Mouse (Mus musculus) granulocyte monocyte progenitor cell, adult 5-6 weeks (primary cell): ENCODE measurements around the gene Ap1m2. TPM values are rescaled to one million over a fixed set of nuclear protein-coding genes. Genes with fewer than 3 reads are reported as not detected.
"Not testable (repeated sequence)": the region's sequence is repeated elsewhere in the genome, so short reads cannot be mapped to it uniquely, and the experiment has no call there.

ENCODE experiments used
- ATAC-seq: replicated peaks from 2 replicates; pipeline ENCODE4 v1.8.0; 2016; ENCODE audit warnings: mild to moderate bottlenecking, moderate TSS enrichment, inconsistent platforms; ENCODE audit not compliant: poor library complexity, severe bottlenecking
- total RNA-seq, 2 experiments: library from RNA; stranded (forward) in 1 of 2; stranded (reverse) in 1 of 2; fragments of 200-712, 200-1000 nt in 1 of 2; fragments of >200 nt in 1 of 2; fragmentation: Nextera tagmentation in 1 of 2; gene quantifications; 2 replicates each; pipeline ENCODE4 v1.2.3; 2014 to 2017

Gene Ap1m2
- total RNA-seq, 2 experiments from 2014 or later: 0.10 to 2.5 TPM

GRCm38 (mm10) chr9:21265611-21266010 lies 46.5 kb downstream of the Ap1m2 start:
- no peak for ATAC-seq

GRCm38 (mm10) chr9:21265000-21265561 lies 47.1 kb downstream of the Ap1m2 start, which contains the start of gene Atg4d:
Gene Atg4d, plus strand, starts transcription at chr9:21265293.
- ATAC-seq: peak; percentile 95

GRCm38 (mm10) chr9:21264272-21264999 lies 47.7 kb downstream of the Ap1m2 start:
- no peak for ATAC-seq

- no peak for ATAC-seq
Observed at GRCm38 (mm10) chr9:21261831-21262230, 50.3 kb downstream of the Ap1m2 start.

- no peak for ATAC-seq
Observed at GRCm38 (mm10) chr9:21260491-21261040, 51.6 kb downstream of the Ap1m2 start.

GRCm38 (mm10) chr9:21256349-21256748 lies 55.8 kb downstream of the Ap1m2 start:
- ATAC-seq: not testable (repeated sequence)

- ATAC-seq: no peak
Observed at GRCm38 (mm10) chr9:21254690-21255089, 57.4 kb downstream of the Ap1m2 start.

- ATAC-seq: no peak
Observed at GRCm38 (mm10) chr9:21251116-21251735, 60.9 kb downstream of the Ap1m2 start.

- no peak for ATAC-seq
Observed at GRCm38 (mm10) chr9:21250509-21250908, 61.6 kb downstream of the Ap1m2 start.

- ATAC-seq: no peak
Observed at GRCm38 (mm10) chr9:21249629-21250508, 62.3 kb downstream of the Ap1m2 start.

- ATAC-seq: peak; percentile 56
Observed at GRCm38 (mm10) chr9:21248326-21248725, 63.8 kb downstream of the Ap1m2 start, which contains the start of gene S1pr5. Gene S1pr5, minus strand, starts transcription at chr9:21248443.

- ATAC-seq: peak; percentile 78
Observed at GRCm38 (mm10) chr9:21246342-21246741, 65.8 kb downstream of the Ap1m2 start.

GRCm38 (mm10) chr9:21245113-21245487 lies 67.0 kb downstream of the Ap1m2 start:
- ATAC-seq: no peak

- 0 out of 2 replicates have a peak, but pooled peaks have one; percentile 13 for ATAC-seq
Observed at GRCm38 (mm10) chr9:21244428-21245112, 67.6 kb downstream of the Ap1m2 start.

Other genes with a start within 250 kb of the Ap1m2 start
- gene Zglp1, start 245.2 kb downstream of the Ap1m2 start, total RNA-seq (2014; fragmentation: Nextera tagmentation): 6.2 TPM in 1 of 2 replicates, not detected in the other
- gene Zglp1, start 245.2 kb downstream of the Ap1m2 start, total RNA-seq (2017): not detected in 2 replicates
- gene Gm49373, start 239.2 kb downstream of the Ap1m2 start, total RNA-seq (2014; fragmentation: Nextera tagmentation): not detected in 2 replicates
- gene Gm49373, start 239.2 kb downstream of the Ap1m2 start, total RNA-seq (2017): 0.60 TPM in 1 of 2 replicates, not detected in the other
- gene Fdx1l, start 238.7 kb downstream of the Ap1m2 start, total RNA-seq (2014; fragmentation: Nextera tagmentation): 23.5 and 39.7 TPM in 2 replicates
- gene Fdx1l, start 238.7 kb downstream of the Ap1m2 start, total RNA-seq (2017): 56.5 and 59.4 TPM in 2 replicates
- gene Gm38431, start 220.3 kb downstream of the Ap1m2 start, total RNA-seq (2014; fragmentation: Nextera tagmentation): 61.0 and 67.3 TPM in 2 replicates
- 5.5 and 7.5 TPM in 2 replicates for gene Gm38431, start 220.3 kb downstream of the Ap1m2 start, total RNA-seq (2017)
- gene Raver1, start 220.3 kb downstream of the Ap1m2 start, total RNA-seq (2014; fragmentation: Nextera tagmentation): 59.8 and 74.1 TPM in 2 replicates
- gene Raver1, start 220.3 kb downstream of the Ap1m2 start, total RNA-seq (2017): 19.6 and 22.9 TPM in 2 replicates
- 27.1 and 28.6 TPM in 2 replicates for gene Tyk2, start 181.1 kb downstream of the Ap1m2 start, total RNA-seq (2014; fragmentation: Nextera tagmentation)
- 19.0 and 19.8 TPM in 2 replicates for gene Tyk2, start 181.1 kb downstream of the Ap1m2 start, total RNA-seq (2017)
- gene Cdc37, start 162.4 kb downstream of the Ap1m2 start, total RNA-seq (2014; fragmentation: Nextera tagmentation): 120 and 157 TPM in 2 replicates
- 285 and 306 TPM in 2 replicates for gene Cdc37, start 162.4 kb downstream of the Ap1m2 start, total RNA-seq (2017)
- 19.9 and 25.7 TPM in 2 replicates for gene Pde4a, start 146.6 kb downstream of the Ap1m2 start, total RNA-seq (2014; fragmentation: Nextera tagmentation)
- 3.8 and 4.1 TPM in 2 replicates for gene Pde4a, start 146.6 kb downstream of the Ap1m2 start, total RNA-seq (2017)
- gene Keap1, start 73.0 kb downstream of the Ap1m2 start, total RNA-seq (2014; fragmentation: Nextera tagmentation): 28.8 TPM in 2 replicates
- gene Keap1, start 73.0 kb downstream of the Ap1m2 start, total RNA-seq (2017): 31.9 and 33.5 TPM in 2 replicates
- gene S1pr5, start 63.9 kb downstream of the Ap1m2 start, total RNA-seq (2014; fragmentation: Nextera tagmentation): not detected in 2 replicates
- 0.21 and 0.56 TPM in 2 replicates for gene S1pr5, start 63.9 kb downstream of the Ap1m2 start, total RNA-seq (2017)
- gene Atg4d, start 47.0 kb downstream of the Ap1m2 start, total RNA-seq (2014; fragmentation: Nextera tagmentation): 6.4 and 8.9 TPM in 2 replicates
- gene Atg4d, start 47.0 kb downstream of the Ap1m2 start, total RNA-seq (2017): 5.5 and 5.9 TPM in 2 replicates
- 50.9 and 56.3 TPM in 2 replicates for gene Kri1, start 24.4 kb downstream of the Ap1m2 start, total RNA-seq (2014; fragmentation: Nextera tagmentation)
- gene Kri1, start 24.4 kb downstream of the Ap1m2 start, total RNA-seq (2017): 59.5 and 86.0 TPM in 2 replicates
- gene Cdkn2d, start 20.9 kb downstream of the Ap1m2 start, total RNA-seq (2014; fragmentation: Nextera tagmentation): 11.0 and 12.9 TPM in 2 replicates
- gene Cdkn2d, start 20.9 kb downstream of the Ap1m2 start, total RNA-seq (2017): 15.4 and 16.7 TPM in 2 replicates
- gene Slc44a2, start 8.4 kb upstream of the Ap1m2 start, total RNA-seq (2014; fragmentation: Nextera tagmentation): 117 and 134 TPM in 2 replicates
- 83.5 and 89.1 TPM in 2 replicates for gene Slc44a2, start 8.4 kb upstream of the Ap1m2 start, total RNA-seq (2017)
- 82.0 and 84.2 TPM in 2 replicates for gene Ilf3, start 55.5 kb upstream of the Ap1m2 start, total RNA-seq (2014; fragmentation: Nextera tagmentation)
- gene Ilf3, start 55.5 kb upstream of the Ap1m2 start, total RNA-seq (2017): 73.4 and 104 TPM in 2 replicates
- 40.4 and 45.7 TPM in 2 replicates for gene Qtrt1, start 99.5 kb upstream of the Ap1m2 start, total RNA-seq (2014; fragmentation: Nextera tagmentation)
- gene Qtrt1, start 99.5 kb upstream of the Ap1m2 start, total RNA-seq (2017): 21.2 and 34.9 TPM in 2 replicates
- gene Dnm2, start 112.6 kb upstream of the Ap1m2 start, total RNA-seq (2014; fragmentation: Nextera tagmentation): 76.9 and 91.2 TPM in 2 replicates
- 87.7 and 113 TPM in 2 replicates for gene Dnm2, start 112.6 kb upstream of the Ap1m2 start, total RNA-seq (2017)
- 8.4 and 13.9 TPM in 2 replicates for gene Tmed1, start 197.9 kb upstream of the Ap1m2 start, total RNA-seq (2014; fragmentation: Nextera tagmentation)
- gene Tmed1, start 197.9 kb upstream of the Ap1m2 start, total RNA-seq (2017): 17.4 and 23.6 TPM in 2 replicates
- 17.1 and 27.3 TPM in 2 replicates for gene AB124611, start 213.8 kb upstream of the Ap1m2 start, total RNA-seq (2014; fragmentation: Nextera tagmentation)
- 20.5 and 24.1 TPM in 2 replicates for gene AB124611, start 213.8 kb upstream of the Ap1m2 start, total RNA-seq (2017)
- gene Carm1, start 234.6 kb upstream of the Ap1m2 start, total RNA-seq (2014; fragmentation: Nextera tagmentation): 65.9 and 81.6 TPM in 2 replicates
- 17.0 and 27.3 TPM in 2 replicates for gene Carm1, start 234.6 kb upstream of the Ap1m2 start, total RNA-seq (2017)